Mouse (Mus musculus) skeletal muscle tissue, adult 2 months (tissue): ENCODE measurements around the gene Rassf5.
A peak's percentile ranks its signal among the peaks of the same experiment; 100 is the strongest.

Experiments
- DNase-seq: peaks from one replicate; pipeline ENCODE4 v3.0.0-alpha.2; 2012; ENCODE audit warnings: low read depth, low spot score

The Rassf5 gene

GRCm38 (mm10) chr1:131209971-131210426 is 35.1 kb downstream of the Rassf5 start:
- no peak for DNase-seq

GRCm38 (mm10) chr1:131208800-131209199 is 36.3 kb downstream of the Rassf5 start:
- no peak for DNase-seq

GRCm38 (mm10) chr1:131208081-131208480 is 37.0 kb downstream of the Rassf5 start:
- no peak for DNase-seq

GRCm38 (mm10) chr1:131207531-131207930 is 37.5 kb downstream of the Rassf5 start:
- DNase-seq: no peak

GRCm38 (mm10) chr1:131206342-131206741 is 38.7 kb downstream of the Rassf5 start:
- no peak for DNase-seq

GRCm38 (mm10) chr1:131204461-131204860 is 40.6 kb downstream of the Rassf5 start:
- no peak for DNase-seq

DNA sequence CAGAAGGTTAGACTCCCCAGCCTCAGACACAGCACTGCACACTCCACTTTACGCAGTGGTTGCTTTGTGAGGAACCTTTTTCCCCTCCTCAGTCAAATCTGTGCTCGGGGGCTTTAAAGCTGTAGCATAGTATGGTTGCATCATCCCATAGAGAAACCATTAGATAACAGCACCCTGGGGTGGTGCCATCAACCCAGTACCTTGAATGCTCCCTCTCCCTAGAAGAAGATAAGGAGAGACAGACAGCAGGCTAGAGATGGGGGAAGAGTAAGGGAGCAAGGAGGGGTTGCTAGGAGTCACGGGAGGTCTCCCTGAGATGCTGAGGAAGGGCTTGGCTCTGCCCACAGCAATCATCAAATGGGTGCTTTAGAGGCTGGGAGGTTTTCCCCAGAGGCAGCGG is 43.7 kb downstream of the Rassf5 start:
- no peak for DNase-seq

GRCm38 (mm10) chr1:131200588-131200987 is 44.5 kb downstream of the Rassf5 start:
- peak; percentile 45 for DNase-seq

DNA sequence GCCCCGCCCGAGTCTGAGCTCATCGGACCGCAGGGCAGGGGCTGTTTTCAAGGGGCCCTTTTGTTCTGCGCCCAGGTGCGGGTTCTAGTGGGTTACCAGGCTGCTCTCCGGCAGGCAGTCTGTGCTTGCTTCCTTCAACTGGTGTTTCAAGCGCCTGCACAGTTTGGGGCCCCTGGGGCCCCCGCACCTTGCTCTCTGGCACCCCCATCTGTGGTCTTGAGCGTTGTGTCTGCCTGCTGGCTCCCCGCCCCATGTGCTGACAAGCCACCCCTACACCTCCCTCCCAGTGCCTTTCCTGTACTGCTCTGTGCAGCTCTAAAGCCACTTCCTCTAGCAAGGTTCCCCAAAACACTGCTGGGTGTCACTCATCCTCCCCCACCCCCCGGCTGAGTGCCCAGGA is 45.1 kb downstream of the Rassf5 start:
- DNase-seq: peak; percentile 54

DNA sequence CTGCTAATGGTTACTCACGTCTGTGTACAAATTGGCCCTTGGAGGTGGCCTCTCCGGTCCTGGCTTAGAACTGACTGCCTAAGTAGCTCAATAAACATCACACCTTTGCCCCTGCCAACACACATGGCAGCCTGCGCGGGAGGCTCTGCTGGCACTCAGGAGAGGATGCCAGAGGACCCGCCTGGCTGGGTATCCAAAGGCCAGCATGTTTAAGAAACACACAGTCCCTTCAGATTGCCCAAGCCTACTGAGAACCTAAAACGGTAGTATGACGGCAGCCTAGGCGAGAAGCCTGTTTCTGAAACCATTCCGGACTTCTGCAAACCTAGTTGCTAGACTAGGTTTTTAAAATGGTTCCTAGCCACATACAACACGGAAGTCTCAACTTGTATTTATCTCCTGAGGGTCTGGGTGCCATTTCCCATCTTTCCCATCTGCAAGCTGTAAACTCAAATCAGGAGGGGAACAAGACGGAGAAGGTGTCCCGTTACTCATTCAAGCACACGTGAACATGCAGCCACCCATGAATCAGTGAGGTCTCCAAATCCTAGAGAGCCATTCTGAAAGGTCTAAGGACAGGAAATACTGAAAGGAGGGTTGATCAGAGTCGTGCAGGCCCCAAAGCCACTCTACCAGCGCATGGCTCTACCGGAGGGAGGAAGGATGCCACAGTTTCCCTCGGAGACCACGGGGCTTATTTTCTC is 45.8 kb downstream of the Rassf5 start:
- no peak for DNase-seq

- no peak for DNase-seq
These were observed 46.6 kb downstream of the Rassf5 start for GRCm38 (mm10) chr1:131198417-131198960.

DNA sequence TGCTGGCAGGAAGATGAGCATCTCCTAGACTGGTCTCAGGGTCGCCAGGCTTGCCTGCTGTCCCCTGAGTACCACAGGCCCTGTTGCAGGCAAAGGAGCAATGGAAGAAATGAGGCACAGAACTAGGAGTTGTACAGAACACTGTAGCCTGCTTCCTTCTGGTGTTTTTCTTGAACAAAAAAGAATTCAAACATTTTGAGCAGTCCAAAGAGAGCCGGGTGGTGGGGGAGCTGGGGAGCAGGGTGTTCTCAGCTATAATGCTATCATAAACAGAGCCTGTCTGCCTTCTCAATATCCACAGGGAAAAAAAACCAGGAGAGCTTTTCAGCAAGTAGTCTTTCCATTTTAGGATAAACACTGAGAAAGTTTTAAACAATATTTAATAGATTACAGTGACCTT is 49.0 kb downstream of the Rassf5 start:
- DNase-seq: no peak

GRCm38 (mm10) chr1:131195653-131196052 is 49.4 kb downstream of the Rassf5 start:
- no peak for DNase-seq

DNA sequence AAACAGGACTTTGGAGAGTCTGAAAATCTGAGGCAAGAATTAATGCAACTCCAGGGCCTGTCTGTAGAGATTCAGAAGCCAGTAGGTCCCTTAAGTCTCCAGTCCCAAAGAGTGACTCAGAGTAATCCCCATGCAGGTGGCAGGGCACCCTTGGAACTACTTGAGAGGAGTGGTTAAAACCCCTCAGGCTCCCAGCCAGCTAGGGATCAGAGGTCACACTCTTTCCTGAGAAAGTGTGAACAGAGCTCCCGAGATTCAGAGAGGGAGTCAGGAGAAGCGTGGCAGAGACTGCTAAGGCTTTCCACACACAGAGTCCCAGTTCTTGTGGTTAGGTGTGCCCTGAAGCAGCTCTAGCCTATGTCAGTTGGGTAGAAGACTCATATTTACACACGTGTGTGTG is 51.3 kb downstream of the Rassf5 start:
- no peak for DNase-seq

DNA sequence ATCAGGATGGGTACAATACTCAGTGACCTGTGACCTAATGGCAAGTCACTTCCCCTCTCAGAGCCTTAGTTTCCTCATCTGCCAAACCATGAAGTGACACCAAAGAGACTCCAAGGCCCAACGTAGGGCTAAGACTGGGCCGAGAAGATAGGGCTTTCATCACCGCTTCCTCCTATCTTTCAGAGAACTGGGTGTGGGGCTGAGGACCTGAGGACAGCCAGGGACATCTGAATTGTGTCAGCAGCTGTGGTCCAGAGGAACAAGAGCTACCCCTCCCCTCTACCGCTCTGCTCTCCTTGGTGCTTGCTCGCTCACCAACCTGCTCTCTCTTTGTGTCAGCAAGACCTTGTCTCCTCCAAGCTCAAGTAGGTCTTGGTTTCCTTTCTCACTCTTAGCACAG is 56.4 kb downstream of the Rassf5 start:
- DNase-seq: no peak

GRCm38 (mm10) chr1:131187856-131188255 is 57.2 kb downstream of the Rassf5 start:
- DNase-seq: no peak

DNA sequence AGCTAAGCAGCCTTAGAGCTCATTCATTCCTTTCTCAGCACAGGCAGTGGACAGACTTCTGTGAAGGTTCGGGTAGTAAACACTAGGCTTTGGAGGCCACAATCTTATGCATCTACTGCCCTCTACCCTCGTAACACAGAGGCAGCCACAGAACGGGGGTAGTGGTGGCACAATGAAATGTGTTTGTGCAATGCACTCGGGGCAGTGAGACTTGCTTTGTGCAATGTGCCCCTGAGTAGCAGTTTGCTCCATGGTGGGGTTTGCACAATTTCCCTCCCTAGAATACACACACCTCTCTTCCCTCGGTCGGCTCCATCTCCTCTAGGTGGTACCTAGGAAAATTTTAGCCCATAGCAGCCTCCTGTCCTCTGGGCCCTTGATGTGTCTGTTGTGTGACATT is 58.1 kb downstream of the Rassf5 start:
- DNase-seq: no peak

DNA sequence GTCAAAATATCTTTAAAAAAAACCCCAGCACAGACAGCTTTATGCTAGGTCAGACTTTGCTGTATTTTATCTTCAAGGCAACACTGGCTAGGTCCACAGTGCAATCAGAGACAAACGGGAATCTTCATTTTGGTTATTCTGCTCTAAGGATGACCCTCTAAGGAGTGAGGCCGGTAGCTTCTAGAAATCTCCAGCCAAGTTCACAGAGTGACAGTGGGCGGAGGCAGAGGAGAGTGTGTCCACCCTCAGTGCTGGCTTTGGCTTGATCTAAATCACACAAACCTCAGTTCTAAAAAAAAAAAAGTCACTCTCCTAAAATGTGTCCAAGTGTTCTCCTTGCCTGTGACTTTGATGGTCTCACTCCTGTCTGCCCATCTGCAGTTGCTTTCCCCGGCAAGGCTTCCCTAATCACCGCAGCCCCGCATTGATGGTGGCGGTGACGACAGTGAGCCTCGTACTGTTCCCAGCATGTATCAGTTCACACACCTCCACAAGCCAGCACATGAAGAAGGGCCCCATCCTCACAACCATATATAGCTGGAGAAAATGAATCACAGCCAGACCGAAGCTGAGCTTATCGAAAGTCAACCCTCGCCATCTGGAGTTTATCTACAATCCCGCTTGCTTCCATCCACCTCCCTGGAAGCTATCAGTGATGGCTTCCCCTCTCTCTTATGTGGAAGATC is 59.1 kb downstream of the Rassf5 start:
- DNase-seq: no peak

DNA sequence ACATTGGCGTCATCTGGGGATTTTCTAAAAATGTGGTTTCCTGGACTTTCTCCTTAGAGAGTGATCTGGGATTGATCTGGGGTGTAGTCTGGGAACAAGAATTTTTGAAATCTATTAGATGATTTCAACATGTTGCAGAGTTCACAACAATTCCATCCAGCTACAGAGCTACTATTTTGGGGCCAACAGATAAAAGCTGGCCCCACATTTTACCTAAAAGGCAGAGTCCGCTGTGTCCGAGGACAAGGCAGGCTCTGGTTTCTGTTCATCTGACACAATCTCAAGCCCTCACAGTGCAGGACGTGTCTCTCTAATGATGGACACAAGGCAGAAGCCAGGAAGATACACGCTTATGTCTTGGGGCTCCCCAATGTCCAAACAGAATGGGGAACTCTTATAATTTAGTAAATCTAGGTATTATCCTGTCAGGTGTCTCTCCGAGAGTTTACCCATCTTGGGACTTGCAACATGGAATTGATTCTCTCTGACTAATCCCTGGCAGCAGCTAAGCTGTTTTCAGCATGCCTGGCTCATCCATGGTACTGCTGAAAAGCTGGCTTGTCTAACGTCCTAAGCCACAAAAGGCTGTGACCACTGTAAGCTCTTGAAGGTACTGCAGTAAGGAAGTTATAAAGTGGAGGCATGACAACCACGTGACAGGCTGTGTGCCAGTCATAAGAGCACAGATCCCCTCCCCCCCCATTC is 60.0 kb downstream of the Rassf5 start:
- no peak for DNase-seq

DNA sequence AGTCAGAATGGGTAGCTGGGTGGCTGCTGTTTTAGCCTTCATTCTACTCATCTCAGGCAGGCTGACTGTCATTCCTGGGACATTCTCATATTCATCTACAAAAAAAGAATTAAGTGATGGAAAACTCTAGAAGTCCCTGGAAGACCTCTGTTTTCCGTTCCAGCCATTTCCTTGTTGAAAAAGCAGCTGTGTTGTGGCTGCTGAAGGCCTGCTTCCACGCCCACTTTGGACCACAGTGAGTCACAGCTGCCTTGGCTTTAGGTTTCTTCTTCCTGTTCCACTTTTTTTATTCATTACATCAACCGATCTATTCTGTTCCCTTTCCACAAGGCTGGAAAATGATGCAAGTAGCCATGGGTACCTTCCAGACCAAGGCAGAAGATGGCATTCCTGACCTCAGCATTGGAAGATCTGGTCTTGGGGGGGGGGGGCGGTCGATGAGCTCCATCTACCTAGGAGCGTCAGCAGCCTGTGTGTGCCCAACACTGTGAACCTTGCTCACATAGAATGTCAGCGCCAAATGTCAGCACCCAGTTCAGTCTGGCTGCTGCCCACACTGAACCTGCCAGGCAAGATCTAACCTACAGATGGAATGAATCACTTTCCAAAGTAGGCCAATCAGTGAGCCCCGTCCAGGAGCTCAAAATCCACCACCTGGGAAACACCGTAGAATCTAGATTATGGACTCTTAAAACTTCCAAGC is 60.7 kb downstream of the Rassf5 start:
- peak; percentile 75 for DNase-seq

- DNase-seq: no peak
These were observed 61.9 kb downstream of the Rassf5 start for GRCm38 (mm10) chr1:131183201-131183600.
